Comparison of ENCODE assay signal across 14 mouse cellular contexts in genomic region chr7:139221856-139222255, GRCm38 (mm10).
"Had no signal": no experiment of that assay in that cellular context is flagged by ENCODE, and none has a peak within 500 bp of the region (broad histone marks: within the 10 kb centered on the region; RNA-seq: fewer than 3 reads in every experiment).

No protein-coding gene starts in this region.

- H3K36me3 ChIP-seq: kidney, embryonic 15.5 days; limb, embryonic 10.5 days; stomach, embryonic 15.5 days had no signal

- H3K27ac ChIP-seq: kidney, embryonic 15.5 days; left cerebral cortex, adult 2 months; limb, embryonic 10.5 days; liver, embryonic 14.5 days; stomach, embryonic 15.5 days had no signal

- H3K9ac ChIP-seq: kidney, embryonic 15.5 days; liver, embryonic 14.5 days; stomach, embryonic 15.5 days had no signal

- H3K4me3 ChIP-seq: kidney, embryonic 15.5 days; left cerebral cortex, adult 2 months; limb, embryonic 10.5 days; stomach, embryonic 15.5 days had no signal

- ATAC-seq: inflammation-experienced regulatory T-cells, adult 6 months; lung, postnatal 0 days; midbrain, embryonic 16.5 days had no signal

- H3K9me3 ChIP-seq: kidney, embryonic 15.5 days; limb, embryonic 10.5 days; stomach, embryonic 15.5 days had no signal

- H3K4me2 ChIP-seq: kidney, embryonic 15.5 days; midbrain, embryonic 11.5 days; stomach, embryonic 15.5 days had no signal

- H3K27me3 ChIP-seq: kidney, embryonic 15.5 days; stomach, embryonic 15.5 days had no signal

- DNase-seq: kidney, adult 18-20 months; lung, adult 2 months; lung, postnatal 36 days; right cerebral cortex, postnatal 14 days; thymus, postnatal 14 days had no signal
